Mouse (Mus musculus): ENCODE measurements around the gene Cdr2l. TPM values are rescaled to one million over a fixed set of nuclear protein-coding genes. Genes with fewer than 3 reads are reported as not detected.

The Cdr2l gene
- polyA plus RNA-seq, 1 experiment from 2014 or later = 29.7 TPM

DNA sequence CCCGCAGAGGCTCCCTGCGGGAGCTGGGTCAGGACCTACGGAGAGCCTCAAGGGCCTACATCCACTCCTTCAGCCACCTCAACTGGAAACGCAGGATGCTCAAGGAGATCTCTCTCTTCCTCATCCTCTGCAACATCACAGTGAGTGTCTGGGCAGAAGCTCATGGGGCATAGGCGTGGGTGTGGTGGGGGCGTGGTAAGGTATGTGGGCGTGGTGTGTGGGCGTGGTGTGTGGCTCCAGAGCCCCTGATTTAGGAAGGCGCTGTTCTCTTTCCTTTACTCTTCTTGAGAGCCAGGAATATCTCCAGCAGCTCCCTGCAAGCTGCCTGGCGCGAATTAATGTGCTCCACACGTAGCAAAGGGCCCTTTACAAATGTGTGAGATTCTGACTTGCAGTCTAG lies 36.7 kb upstream of the Cdr2l start:
- DNase-seq (ENCODE audit: low spot score) (no peak), ATAC-seq (replicated peaks; ENCODE audit: low FRiP score) (no peak)
- Histone ChIP-seq H3K9me3 (ENCODE audit: control insufficient read depth, low read length) (no peaks in the 10 kb centered on the region), H3K27ac (ENCODE audit: low read depth, low read length) (no peak overlapping the region), H3K4me3 (ENCODE audit: low read depth, low read length) (no peak overlapping the region), H3K4me1 (replicated peaks; ENCODE audit: control insufficient read depth, insufficient read depth, low read length) (no peaks in the 10 kb centered on the region), H3K27me3 (ENCODE audit: control insufficient read depth, insufficient read depth, low read length) (no peaks in the 10 kb centered on the region), H3K4me2 (ENCODE audit: low read depth, low read length, severe bottlenecking) (no peak overlapping the region), H3K9ac (ENCODE audit: low read length) (no peak overlapping the region), H3K36me3 (ENCODE audit: control insufficient read depth, insufficient read depth, low read length) (no peaks in the 10 kb centered on the region)
- WGBS = 12% methylated on average over 12 of the region's 12 CpGs

DNA sequence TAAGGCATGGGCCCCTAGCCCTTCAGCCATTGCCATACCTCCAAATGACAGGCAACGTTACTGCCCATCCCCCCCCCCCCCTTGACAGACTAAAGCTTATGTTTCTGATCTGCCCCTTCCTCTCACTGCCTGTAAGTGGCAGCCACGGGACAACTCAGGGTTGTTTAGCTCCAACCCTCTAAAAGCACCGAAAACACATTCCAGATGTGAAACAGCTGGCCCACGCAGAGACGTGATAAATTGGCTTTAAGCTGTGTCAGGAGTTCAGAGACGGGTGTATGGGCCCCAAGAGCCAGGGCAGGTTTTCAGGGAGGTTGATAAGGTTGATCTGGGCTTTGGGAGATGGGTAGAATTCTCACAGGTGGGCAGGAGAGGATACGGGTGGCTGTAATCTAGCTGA lies 36.2 kb upstream of the Cdr2l start:
- Histone ChIP-seq H3K27me3 (ENCODE audit: control insufficient read depth, insufficient read depth, low read length) (no peaks in the 10 kb centered on the region), H3K36me3 (ENCODE audit: control insufficient read depth, insufficient read depth, low read length) (no peaks in the 10 kb centered on the region), H3K9me3 (ENCODE audit: control insufficient read depth, low read length) (no peaks in the 10 kb centered on the region), H3K4me1 (replicated peaks; ENCODE audit: control insufficient read depth, insufficient read depth, low read length) (no peaks in the 10 kb centered on the region), H3K4me2 (ENCODE audit: low read depth, low read length, severe bottlenecking) (no peak overlapping the region), H3K27ac (ENCODE audit: low read depth, low read length) (no peak overlapping the region), H3K4me3 (ENCODE audit: low read depth, low read length) (no peak overlapping the region), H3K9ac (ENCODE audit: low read length) (no peak overlapping the region)
- 55% methylated on average over 7 of the region's 7 CpGs for whole genome bisulfite sequencing
- no peak for ATAC-seq (replicated peaks; ENCODE audit: low FRiP score)
- no peak for DNase-seq (ENCODE audit: low spot score)

DNA sequence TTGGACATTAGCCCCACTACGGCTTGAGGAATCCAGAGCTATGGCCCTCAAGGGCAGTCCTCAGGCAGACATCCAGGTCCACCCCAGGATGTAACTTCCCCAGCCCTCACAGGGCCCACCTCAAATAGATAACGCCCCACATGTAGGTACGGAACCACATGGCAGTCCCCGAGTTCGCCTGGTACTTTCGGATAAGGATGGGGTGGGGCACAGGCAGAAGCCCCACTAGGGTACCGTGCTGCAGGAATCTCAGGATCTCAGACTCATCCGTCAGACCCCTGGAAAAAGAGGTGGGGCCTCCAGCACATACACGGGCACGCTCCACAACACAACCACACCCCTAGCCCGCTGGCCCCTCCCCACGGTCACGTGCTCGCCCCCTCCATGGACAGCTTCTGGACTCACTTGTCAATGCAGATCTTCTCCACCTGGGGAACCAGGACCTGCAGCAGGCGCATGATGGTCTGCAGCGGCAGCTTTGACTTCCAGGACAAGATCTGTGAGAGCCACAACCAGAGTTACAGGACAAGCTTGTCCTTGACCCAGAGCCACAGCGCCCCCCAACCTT lies 33.0 kb upstream of the Cdr2l start:
- no peak overlapping the region for H3K9ac ChIP-seq (ENCODE audit: low read length)
- DNase-seq (ENCODE audit: low spot score) (no peak), ATAC-seq (replicated peaks; ENCODE audit: low FRiP score) (no peak)
- H3K4me2 ChIP-seq (ENCODE audit: low read depth, low read length, severe bottlenecking) = no peak overlapping the region
- no peaks in the 10 kb centered on the region for H3K36me3 ChIP-seq (ENCODE audit: control insufficient read depth, insufficient read depth, low read length)
- H3K4me3 ChIP-seq (ENCODE audit: low read depth, low read length) = no peak overlapping the region
- no peaks in the 10 kb centered on the region for H3K9me3 ChIP-seq (ENCODE audit: control insufficient read depth, low read length)
- 62% methylated on average over 17 of the region's 17 CpGs for WGBS
- H3K4me1 ChIP-seq (replicated peaks; ENCODE audit: control insufficient read depth, insufficient read depth, low read length) = no peaks in the 10 kb centered on the region
- H3K27ac ChIP-seq (ENCODE audit: low read depth, low read length) = no peak overlapping the region
- H3K27me3 ChIP-seq (ENCODE audit: control insufficient read depth, insufficient read depth, low read length) = no peaks in the 10 kb centered on the region

DNA sequence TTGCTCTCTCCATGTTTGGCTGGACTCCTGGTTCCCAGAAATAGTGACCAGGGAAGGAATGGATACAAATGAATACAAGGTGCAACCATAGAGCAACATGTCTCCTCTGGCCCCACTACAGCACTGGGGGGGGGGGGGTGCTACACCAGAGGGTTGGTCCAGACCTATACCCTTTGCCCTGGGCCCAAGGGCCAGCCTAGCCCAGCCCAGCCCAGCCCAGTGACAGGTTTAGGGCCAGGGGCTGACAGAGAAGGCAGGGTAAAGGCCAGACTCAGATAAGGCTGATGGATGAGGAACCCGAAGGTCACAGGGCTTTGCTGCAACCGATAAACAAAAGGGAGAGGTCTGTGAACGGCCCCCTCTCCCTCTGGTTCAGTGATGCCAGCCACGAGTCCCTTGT lies 31.7 kb upstream of the Cdr2l start:
- no peaks in the 10 kb centered on the region for H3K36me3 ChIP-seq (ENCODE audit: control insufficient read depth, insufficient read depth, low read length)
- WGBS = 76% methylated on average over 4 of the region's 4 CpGs
- no peak overlapping the region for H3K27ac ChIP-seq (ENCODE audit: low read depth, low read length)
- H3K9ac ChIP-seq (ENCODE audit: low read length) = no peak overlapping the region
- no peak overlapping the region for H3K4me2 ChIP-seq (ENCODE audit: low read depth, low read length, severe bottlenecking)
- H3K4me3 ChIP-seq (ENCODE audit: low read depth, low read length) = no peak overlapping the region
- no peaks in the 10 kb centered on the region for H3K27me3 ChIP-seq (ENCODE audit: control insufficient read depth, insufficient read depth, low read length)
- H3K4me1 ChIP-seq (replicated peaks; ENCODE audit: control insufficient read depth, insufficient read depth, low read length) = no peaks in the 10 kb centered on the region
- no peak for DNase-seq (ENCODE audit: low spot score)
- ATAC-seq (replicated peaks; ENCODE audit: low FRiP score) = no peak
- H3K9me3 ChIP-seq (ENCODE audit: control insufficient read depth, low read length) = no peaks in the 10 kb centered on the region

DNA sequence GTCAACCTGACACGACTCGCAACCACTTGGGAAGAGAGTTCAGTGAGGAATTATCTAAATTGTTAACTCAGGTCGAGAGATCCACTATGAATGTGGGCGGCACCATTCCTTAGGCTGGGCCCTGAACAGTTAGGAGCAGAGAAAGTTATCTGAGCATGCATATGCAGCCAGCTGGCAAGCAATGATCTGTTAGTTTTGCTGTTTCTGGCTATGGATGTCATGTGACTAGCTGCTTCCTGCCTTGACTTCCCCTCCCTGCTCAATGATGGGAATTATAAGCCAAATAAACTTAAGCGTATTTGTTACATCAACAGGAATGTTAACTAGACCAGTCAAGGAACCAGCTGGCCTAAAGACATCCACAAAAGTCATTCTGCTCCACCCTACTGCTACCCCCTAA lies 28.3 kb upstream of the Cdr2l start:
- Histone ChIP-seq H3K27ac (ENCODE audit: low read depth, low read length) (no peak overlapping the region), H3K36me3 (ENCODE audit: control insufficient read depth, insufficient read depth, low read length) (no peaks in the 10 kb centered on the region), H3K4me1 (replicated peaks; ENCODE audit: control insufficient read depth, insufficient read depth, low read length) (no peaks in the 10 kb centered on the region), H3K9me3 (ENCODE audit: control insufficient read depth, low read length) (no peaks in the 10 kb centered on the region), H3K4me2 (ENCODE audit: low read depth, low read length, severe bottlenecking) (no peak overlapping the region), H3K27me3 (ENCODE audit: control insufficient read depth, insufficient read depth, low read length) (no peaks in the 10 kb centered on the region), H3K9ac (ENCODE audit: low read length) (no peak overlapping the region), H3K4me3 (ENCODE audit: low read depth, low read length) (no peak overlapping the region)
- WGBS = 91% methylated on average over 5 of the region's 5 CpGs
- DNase-seq (ENCODE audit: low spot score) (no peak), ATAC-seq (replicated peaks; ENCODE audit: low FRiP score) (no peak)

DNA sequence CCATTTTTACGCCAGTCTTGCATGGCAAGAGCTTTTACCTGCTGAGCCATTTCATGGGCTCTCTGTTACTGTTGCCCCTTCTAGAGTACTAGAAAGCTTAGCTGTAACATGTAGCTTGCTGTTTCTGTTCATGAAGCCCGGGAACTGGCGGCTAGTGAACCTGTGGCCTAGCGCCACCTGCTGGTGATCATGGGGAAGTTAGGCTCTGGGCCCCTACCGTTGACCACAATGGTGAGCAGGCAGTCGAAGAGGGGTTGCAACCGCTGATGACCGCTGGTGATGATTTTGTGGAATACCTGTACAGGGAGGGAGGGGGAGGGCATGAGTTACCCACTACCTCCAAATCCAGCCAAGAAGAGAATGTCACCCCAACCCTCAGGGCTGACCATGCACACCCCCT lies 27.5 kb upstream of the Cdr2l start:
- H3K27me3 ChIP-seq (ENCODE audit: control insufficient read depth, insufficient read depth, low read length) = no peaks in the 10 kb centered on the region
- H3K9me3 ChIP-seq (ENCODE audit: control insufficient read depth, low read length) = no peaks in the 10 kb centered on the region
- H3K36me3 ChIP-seq (ENCODE audit: control insufficient read depth, insufficient read depth, low read length) = no peaks in the 10 kb centered on the region
- DNase-seq (ENCODE audit: low spot score) (peak; percentile 90), ATAC-seq (replicated peaks; ENCODE audit: low FRiP score) (0 out of 2 replicates have a peak, but pooled peaks have one; percentile 35)
- H3K9ac ChIP-seq (ENCODE audit: low read length) = no peak overlapping the region
- H3K4me2 ChIP-seq (ENCODE audit: low read depth, low read length, severe bottlenecking) = no peak overlapping the region
- H3K4me1 ChIP-seq (replicated peaks; ENCODE audit: control insufficient read depth, insufficient read depth, low read length) = no peaks in the 10 kb centered on the region
- no peak overlapping the region for H3K27ac ChIP-seq (ENCODE audit: low read depth, low read length)
- 7% methylated on average over 8 of the region's 8 CpGs for whole genome bisulfite sequencing
- H3K4me3 ChIP-seq (ENCODE audit: low read depth, low read length) = no peak overlapping the region

DNA sequence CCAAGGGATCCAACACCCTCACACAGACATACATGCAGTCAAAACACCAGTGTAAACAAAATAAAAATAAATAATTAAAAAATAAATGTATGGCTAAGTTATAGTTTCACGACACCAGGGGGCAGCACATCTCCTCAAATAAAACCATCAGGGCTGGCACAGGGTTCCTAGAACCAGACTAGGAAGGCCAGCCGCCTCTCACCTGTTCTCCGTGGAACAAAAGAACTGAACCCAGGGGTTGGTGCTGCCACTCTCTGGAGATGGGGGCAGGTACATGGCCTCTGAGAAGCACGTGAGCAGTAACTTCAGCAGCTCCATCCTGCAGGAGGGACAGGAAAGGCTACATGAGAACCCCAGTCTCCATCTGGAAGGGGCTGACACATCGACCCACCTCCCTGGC lies 23.2 kb upstream of the Cdr2l start:
- Histone ChIP-seq H3K4me3 (ENCODE audit: low read depth, low read length) (no peak overlapping the region), H3K27ac (ENCODE audit: low read depth, low read length) (no peak overlapping the region), H3K4me1 (replicated peaks; ENCODE audit: control insufficient read depth, insufficient read depth, low read length) (no peaks in the 10 kb centered on the region), H3K9ac (ENCODE audit: low read length) (no peak overlapping the region), H3K9me3 (ENCODE audit: control insufficient read depth, low read length) (no peaks in the 10 kb centered on the region), H3K27me3 (ENCODE audit: control insufficient read depth, insufficient read depth, low read length) (no peaks in the 10 kb centered on the region), H3K36me3 (ENCODE audit: control insufficient read depth, insufficient read depth, low read length) (no peaks in the 10 kb centered on the region), H3K4me2 (ENCODE audit: low read depth, low read length, severe bottlenecking) (no peak overlapping the region)
- peak; percentile 80 for DNase-seq (ENCODE audit: low spot score)
- WGBS = 20% methylated on average over 5 of the region's 5 CpGs
- no peak; the same call in 1 of the 2 replicates for ATAC-seq (replicated peaks; ENCODE audit: low FRiP score)

DNA sequence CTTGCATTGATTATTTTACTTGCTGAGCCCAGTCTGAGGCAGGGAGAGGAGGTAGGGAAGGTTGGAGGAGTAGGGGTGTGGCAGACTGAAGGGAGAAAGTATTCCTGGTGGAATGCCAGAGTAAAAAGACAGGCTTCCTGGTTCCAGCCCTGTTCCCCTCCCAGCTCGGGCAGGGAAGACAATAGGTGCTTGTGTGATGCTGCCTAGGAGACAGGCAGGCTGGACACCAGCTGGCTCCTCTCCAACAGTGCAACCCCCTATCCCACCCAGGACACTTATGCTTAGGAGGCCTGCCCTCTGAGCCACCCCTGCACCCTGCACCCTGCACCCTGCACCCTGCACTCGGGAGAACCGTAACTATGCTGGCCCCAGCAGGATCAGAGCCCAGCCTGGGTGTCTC lies 22.4 kb upstream of the Cdr2l start:
- no peak overlapping the region for H3K4me3 ChIP-seq (ENCODE audit: low read depth, low read length)

DNA sequence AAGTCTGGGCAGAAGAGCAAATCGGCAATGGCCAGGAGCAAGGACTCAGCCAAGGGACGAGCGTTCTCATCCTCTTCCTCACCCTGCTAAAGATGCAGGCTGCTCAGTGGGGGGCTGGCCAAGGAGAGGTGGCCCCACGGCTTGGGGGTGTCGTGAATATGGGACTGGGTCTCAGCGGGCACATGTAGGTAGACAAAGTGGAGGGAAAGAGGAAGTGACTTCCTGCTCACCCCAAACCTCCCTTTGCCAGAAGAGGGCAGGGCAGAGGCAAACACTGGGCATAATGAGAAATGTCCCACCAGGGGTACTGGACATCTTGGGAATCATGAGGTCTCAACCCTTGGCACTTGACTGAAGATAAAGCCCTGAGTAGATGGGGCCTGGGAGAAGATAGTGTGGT lies 22.0 kb upstream of the Cdr2l start:
- 70% methylated on average over 6 of the region's 6 CpGs for WGBS

More for the DNA sequence above, 22.4 kb upstream of the Cdr2l start:
- 64% methylated on average over 3 of the region's 3 CpGs for WGBS
- no peaks in the 10 kb centered on the region for H3K36me3 ChIP-seq (ENCODE audit: control insufficient read depth, insufficient read depth, low read length)
- H3K4me1 ChIP-seq (replicated peaks; ENCODE audit: control insufficient read depth, insufficient read depth, low read length) = no peaks in the 10 kb centered on the region
- DNase-seq (ENCODE audit: low spot score) (no peak), ATAC-seq (replicated peaks; ENCODE audit: low FRiP score) (no peak)
- no peaks in the 10 kb centered on the region for H3K27me3 ChIP-seq (ENCODE audit: control insufficient read depth, insufficient read depth, low read length)
- H3K4me2 ChIP-seq (ENCODE audit: low read depth, low read length, severe bottlenecking) = no peak overlapping the region
- H3K27ac ChIP-seq (ENCODE audit: low read depth, low read length) = no peak overlapping the region
- H3K9ac ChIP-seq (ENCODE audit: low read length) = no peak overlapping the region
- no peaks in the 10 kb centered on the region for H3K9me3 ChIP-seq (ENCODE audit: control insufficient read depth, low read length)

More for the DNA sequence above, 22.0 kb upstream of the Cdr2l start:
- no peak for DNase-seq (ENCODE audit: low spot score)
- no peak for ATAC-seq (replicated peaks; ENCODE audit: low FRiP score)
- Histone ChIP-seq H3K27ac (ENCODE audit: low read depth, low read length) (no peak overlapping the region), H3K4me3 (ENCODE audit: low read depth, low read length) (no peak overlapping the region), H3K27me3 (ENCODE audit: control insufficient read depth, insufficient read depth, low read length) (no peaks in the 10 kb centered on the region), H3K9ac (ENCODE audit: low read length) (no peak overlapping the region), H3K9me3 (ENCODE audit: control insufficient read depth, low read length) (no peaks in the 10 kb centered on the region), H3K4me1 (replicated peaks; ENCODE audit: control insufficient read depth, insufficient read depth, low read length) (no peaks in the 10 kb centered on the region), H3K36me3 (ENCODE audit: control insufficient read depth, insufficient read depth, low read length) (no peaks in the 10 kb centered on the region), H3K4me2 (ENCODE audit: low read depth, low read length, severe bottlenecking) (no peak overlapping the region)

Measured in forebrain, embryonic 11.5 days (tissue).